Comparison of ENCODE assay signal across 19 mouse cellular contexts in the genomic region with DNA sequence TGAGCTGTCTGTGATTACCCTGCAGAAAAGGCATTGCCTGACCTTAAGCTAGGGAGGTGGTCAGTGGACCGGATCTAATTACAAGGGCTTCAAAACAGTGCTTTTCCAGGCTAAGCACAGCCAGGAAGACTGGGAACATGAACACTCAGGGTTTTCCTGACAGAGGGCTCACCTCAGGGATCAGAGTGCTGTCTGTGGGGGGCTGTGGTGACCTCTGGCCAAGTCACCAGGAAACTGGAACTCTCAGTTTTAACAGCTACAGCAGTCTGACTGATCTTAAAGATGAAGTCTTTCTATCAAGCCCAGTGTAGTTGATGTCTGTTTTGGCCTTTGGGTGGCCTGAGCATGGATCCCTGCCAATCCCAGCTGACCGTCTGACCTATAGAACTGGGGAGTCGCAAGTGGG. TPM values are rescaled to one million over a fixed set of nuclear protein-coding genes. Genes with fewer than 3 reads are reported as not detected.
A peak's percentile ranks its signal among the peaks of the same experiment; 100 is the strongest.
DNase-seq lines count a peak whose midpoint lies in the region; ATAC-seq and TF ChIP-seq lines count a peak whose summit lies in the region.
"Had no signal": no experiment of that assay in that cellular context is flagged by ENCODE, and none has a peak within 500 bp of the region (broad histone marks: within the 10 kb centered on the region; RNA-seq: fewer than 3 reads in every experiment).

No protein-coding gene starts in this region.

- peak overlapping the region; percentile 9; the same call in 1 of the 2 replicates for H3K9ac ChIP-seq in liver, embryonic 13.5 days
- no peak overlapping the region for H3K9ac ChIP-seq in liver, embryonic 11.5 days (ENCODE audit: low read depth, low read length)
- H3K9ac ChIP-seq: embryonic facial prominence, embryonic 12.5 days; heart, embryonic 15.5 days; intestine, embryonic 15.5 days; liver, embryonic 12.5 days; midbrain, embryonic 12.5 days had no signal

- no peaks in the 10 kb centered on the region for H3K9me3 ChIP-seq in liver, embryonic 13.5 days (replicated peaks)
- no peaks in the 10 kb centered on the region for H3K9me3 ChIP-seq in liver, embryonic 11.5 days (ENCODE audit: control insufficient read depth, low read length)
- H3K9me3 ChIP-seq: embryonic facial prominence, embryonic 12.5 days; heart, embryonic 15.5 days; intestine, embryonic 15.5 days; liver, embryonic 12.5 days; midbrain, embryonic 12.5 days had no signal

- no peak overlapping the region for H3K4me2 ChIP-seq in liver, embryonic 13.5 days
- no peak overlapping the region for H3K4me2 ChIP-seq in liver, embryonic 11.5 days
- H3K4me2 ChIP-seq: embryonic facial prominence, embryonic 12.5 days; heart, embryonic 15.5 days; intestine, embryonic 15.5 days; liver, embryonic 12.5 days; midbrain, embryonic 12.5 days had no signal

- DNase-seq in liver, embryonic 13.5 days = no peak
- no peak for DNase-seq in liver, embryonic 11.5 days (ENCODE audit: low spot score)
- peak; percentile 90 for DNase-seq in Patski (ENCODE audit: low read depth, low spot score)
- peak; percentile 74 to 79 for DNase-seq in kidney, adult 8-10 months
- peak; percentile 71 to 91 for DNase-seq in kidney, postnatal 36 days
- DNase-seq in thymus, postnatal 14 days = no peak
- no peak for DNase-seq in ovary, postnatal 14 days (ENCODE audit: low spot score)
- DNase-seq in c-Kit-positive CD71-positive TER-119-positive erythroid progenitor cells, embryonic 14.5 days (ENCODE audit: low spot score) = no peak
- DNase-seq: adrenal gland, adult 8-10 months; cerebellum, postnatal 10 days; left cerebral cortex, postnatal 4 days; lung, postnatal 14 days; right cerebral cortex, postnatal 25 days; thymus, adult 18-20 months had no signal

- no peak for TF ChIP-seq CTCF in Patski (IDR thresholded peaks at IDR 0.05)

- peaks cover 53% of the 10 kb centered on the region for H3K4me1 ChIP-seq in liver, embryonic 13.5 days (replicated peaks)
- H3K4me1 ChIP-seq in liver, embryonic 11.5 days (replicated peaks; ENCODE audit: control insufficient read depth, insufficient read depth, low read length) = peaks cover 17% of the 10 kb centered on the region
- H3K4me1 ChIP-seq: midbrain, embryonic 12.5 days had no signal

- H3K36me3 ChIP-seq in liver, embryonic 13.5 days = peaks cover 82% of the 10 kb centered on the region
- H3K36me3 ChIP-seq in liver, embryonic 11.5 days (ENCODE audit: control insufficient read depth, insufficient read depth, low read length) = no peaks in the 10 kb centered on the region; the same call in 1 of the 2 replicates
- H3K36me3 ChIP-seq: embryonic facial prominence, embryonic 12.5 days; heart, embryonic 15.5 days; intestine, embryonic 15.5 days; midbrain, embryonic 12.5 days had no signal

- H3K27me3 ChIP-seq in liver, embryonic 13.5 days = no peaks in the 10 kb centered on the region
- H3K27me3 ChIP-seq in liver, embryonic 11.5 days (replicated peaks; ENCODE audit: control insufficient read depth, insufficient read depth, low read length) = no peaks in the 10 kb centered on the region
- no peaks in the 10 kb centered on the region for H3K27me3 ChIP-seq in Patski
- H3K27me3 ChIP-seq: embryonic facial prominence, embryonic 12.5 days; heart, embryonic 15.5 days; intestine, embryonic 15.5 days; liver, embryonic 12.5 days; midbrain, embryonic 12.5 days had no signal

- in situ Hi-C loops in Patski (cut with MboI; ENCODE audit: low pct_unique_long_range_greater_than_20kb) = no loop called here

- H3K27ac ChIP-seq in liver, embryonic 13.5 days = no peak overlapping the region; the same call in 1 of the 2 replicates
- H3K27ac ChIP-seq in liver, embryonic 11.5 days (ENCODE audit: low read depth, low read length) = no peak overlapping the region
- H3K27ac ChIP-seq: heart, embryonic 15.5 days; intestine, embryonic 15.5 days; liver, embryonic 12.5 days; midbrain, embryonic 12.5 days had no signal

- ATAC-seq in liver, embryonic 13.5 days (ENCODE audit: low read depth) = no peak
- ATAC-seq in liver, embryonic 11.5 days (replicated peaks; ENCODE audit: low FRiP score) = no peak
- ATAC-seq in Patski = no peak
- ATAC-seq: liver, embryonic 12.5 days had no signal

- POLR2A ChIA-PET in Patski (lab: Charles Lee) = interaction anchor here (0.7 to 3.2 kb wide), 3 partner anchors 11 to 46 kb away, joined by 3 to 14 read pairs (median 5); a partner anchor contains a TSS

- WGBS in liver, embryonic 13.5 days (ENCODE audit: insufficient replicate concordance) = 81% methylated on average over 3 of the region's 3 CpGs
- WGBS in liver, embryonic 11.5 days = 79% methylated on average over 3 of the region's 3 CpGs

- no peak overlapping the region for H3K4me3 ChIP-seq in liver, embryonic 13.5 days (replicated peaks)
- H3K4me3 ChIP-seq in liver, embryonic 11.5 days (ENCODE audit: low read depth, low read length) = no peak overlapping the region
- H3K4me3 ChIP-seq: embryonic facial prominence, embryonic 12.5 days; heart, embryonic 15.5 days; intestine, embryonic 15.5 days; liver, embryonic 12.5 days; midbrain, embryonic 12.5 days had no signal

- CTCF ChIA-PET in Patski (lab: Charles Lee) = interaction anchor here (1.0 to 2.0 kb wide), 3 partner anchors 8 to 32 kb away, joined by 3 to 5 read pairs (median 4); no protein-coding TSS in a partner anchor

RNA-seq across cellular contexts. Expression of a gene that starts 17.7 kb away (rescaled TPM):
- 26.2 and 34.2 TPM in 2 replicates for polyA plus RNA-seq in liver, embryonic 13.5 days (2015; fragmentation: Nextera tagmentation; extraction: Ambion mirVana)
- 39.5 and 41.1 TPM in 2 replicates for polyA plus RNA-seq in liver, embryonic 11.5 days (2014; fragmentation: Nextera tagmentation; extraction: Ambion mirVana)
- polyA plus RNA-seq in Patski (2021) = 59.3 TPM

RNA-seq across cellular contexts. Expression of a gene that starts 58.5 kb away (rescaled TPM):
- 24.0 and 30.3 TPM in 2 replicates for polyA plus RNA-seq in liver, embryonic 13.5 days (2015; fragmentation: Nextera tagmentation; extraction: Ambion mirVana)
- 35.0 and 41.0 TPM in 2 replicates for polyA plus RNA-seq in liver, embryonic 11.5 days (2014; fragmentation: Nextera tagmentation; extraction: Ambion mirVana)
- 19.7 TPM for polyA plus RNA-seq in Patski (2021)

Comparison
In these comparisons a context has a peak if more than half of its experiments do, and no peak if none do; other contexts are left out.
1. DNase-seq: peak in Patski (single experiment), kidney, adult 8-10 months (2 of 2) and kidney, postnatal 36 days (2 of 2); none in liver, embryonic 13.5 days (single experiment), liver, embryonic 11.5 days (single experiment), thymus, postnatal 14 days (single experiment), ovary, postnatal 14 days (single experiment) and c-Kit-positive CD71-positive TER-119-positive erythroid progenitor cells, embryonic 14.5 days (single experiment).